Mouse (Mus musculus): ENCODE measurements around the gene Tepsin.

The Tepsin gene

GRCm38 (mm10) chr11:120111033-120111432 lies 12.5 kb upstream of the Tepsin start:
- DNase-seq (ENCODE audit: low read depth, low spot score): peak; percentile 54

- DNase-seq (ENCODE audit: low read depth, low spot score): no peak
These were observed 12.0 kb upstream of the Tepsin start for GRCm38 (mm10) chr11:120110554-120110953.

- DNase-seq (ENCODE audit: low read depth, low spot score): no peak
These were observed 11.2 kb upstream of the Tepsin start for GRCm38 (mm10) chr11:120109558-120110210.

- no peak for DNase-seq (ENCODE audit: low read depth, low spot score)
These were observed 9.3 kb upstream of the Tepsin start for GRCm38 (mm10) chr11:120107796-120108195.

DNA sequence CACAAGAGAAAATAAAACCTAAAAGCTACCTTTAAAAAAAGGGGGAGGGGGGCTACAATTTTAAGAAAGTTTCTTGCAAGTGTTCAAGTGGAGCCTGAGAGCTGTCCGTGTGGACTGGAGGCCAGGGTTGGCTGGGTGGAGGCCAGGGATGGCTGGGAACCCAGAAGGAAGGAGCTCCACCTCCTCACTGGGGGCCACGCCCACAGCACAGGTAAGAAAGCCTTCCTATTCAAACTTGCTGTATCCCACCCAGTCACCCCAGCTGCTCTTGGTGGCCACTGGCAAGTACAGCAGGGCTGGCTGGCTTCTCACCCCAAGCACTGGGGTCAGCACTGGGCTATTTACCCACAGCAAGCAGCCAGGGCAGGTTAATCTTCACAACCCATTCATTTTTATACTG lies 8.5 kb upstream of the Tepsin start:
- DNase-seq (ENCODE audit: low read depth, low spot score): no peak

DNA sequence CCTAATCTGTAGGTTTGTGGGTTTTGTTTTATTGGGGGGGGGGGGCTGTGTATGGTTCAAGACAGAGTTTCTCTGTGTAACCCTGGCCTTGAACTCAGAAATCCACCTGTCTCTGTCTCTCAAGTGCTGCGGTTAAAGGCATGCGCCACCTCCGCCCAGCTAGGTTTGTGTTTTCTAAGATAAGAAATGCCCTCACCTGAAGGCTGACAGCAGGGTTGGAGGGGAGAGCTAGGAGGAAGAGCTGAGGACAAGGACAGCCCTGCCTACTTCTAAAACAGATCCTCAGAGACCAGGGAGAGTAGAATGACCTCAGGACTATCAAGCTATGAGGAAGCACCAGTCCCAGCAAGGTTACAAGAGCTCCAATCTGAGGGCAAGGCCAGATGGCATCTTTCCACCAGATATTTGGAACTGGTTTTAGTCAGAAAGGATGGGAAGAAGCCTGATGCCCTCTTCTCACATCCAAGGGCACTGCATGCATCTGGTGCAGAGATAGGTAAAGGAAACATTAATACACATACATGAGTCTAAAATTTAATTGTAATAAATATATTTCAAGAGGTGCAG lies 5.0 kb upstream of the Tepsin start:
- DNase-seq (ENCODE audit: low read depth, low spot score): no peak

- peak; percentile 59 for DNase-seq (ENCODE audit: low read depth, low spot score)
These were observed 2.5 kb upstream of the Tepsin start for GRCm38 (mm10) chr11:120101036-120101435.

GRCm38 (mm10) chr11:120092817-120093591 lies 5.5 kb downstream of the Tepsin start:
- no peak for DNase-seq (ENCODE audit: low read depth, low spot score)

GRCm38 (mm10) chr11:120090661-120091060 lies 7.9 kb downstream of the Tepsin start:
- DNase-seq (ENCODE audit: low read depth, low spot score): no peak

- peak; percentile 94 for DNase-seq (ENCODE audit: low read depth, low spot score)
These were observed 11.8 kb downstream of the Tepsin start, which contains the start of gene Cep131 for GRCm38 (mm10) chr11:120086702-120087152. Cep131 (minus strand) TSS chr11:120086827.

- DNase-seq (ENCODE audit: low read depth, low spot score): peak; percentile 27
These were observed 12.5 kb downstream of the Tepsin start for GRCm38 (mm10) chr11:120085891-120086627.

DNA sequence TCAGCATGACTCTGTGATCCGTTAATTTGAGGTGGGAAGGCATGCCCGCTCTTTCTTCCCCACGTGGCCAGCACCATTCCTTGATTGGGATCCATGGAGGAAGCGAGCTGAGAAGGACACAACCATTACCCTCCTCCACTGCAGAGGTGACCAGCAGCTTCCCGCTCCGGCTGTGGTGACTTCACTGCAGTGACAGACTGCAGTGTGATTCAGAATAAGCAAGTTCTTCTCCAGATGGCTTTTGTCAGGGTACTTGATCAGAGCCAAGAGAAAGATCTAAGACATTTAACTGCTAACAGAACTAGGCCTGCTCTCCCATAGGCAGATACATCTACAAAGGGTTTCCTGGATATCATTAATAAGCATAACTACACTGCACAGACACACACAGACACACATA lies 18.2 kb downstream of the Tepsin start:
- DNase-seq (ENCODE audit: low read depth, low spot score): no peak

DNA sequence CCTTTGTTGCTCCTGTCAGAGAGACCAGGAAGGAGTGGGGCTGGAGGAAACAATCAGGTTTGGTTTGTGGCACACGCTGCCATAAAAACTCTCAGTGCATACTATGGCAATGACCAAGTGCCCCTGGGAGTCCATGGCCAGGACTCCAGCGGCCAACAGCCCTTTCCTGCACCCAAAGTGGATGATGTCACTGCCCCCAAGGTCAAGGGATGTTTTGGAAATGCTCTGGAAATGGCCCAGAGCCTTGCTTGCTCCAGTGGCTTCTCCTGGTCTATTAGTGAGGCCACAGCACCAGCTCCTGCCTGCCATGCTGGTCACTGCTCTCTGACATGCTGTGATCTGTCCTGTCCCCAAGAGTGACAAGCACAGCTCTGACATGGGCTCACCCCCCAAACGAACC lies 22.3 kb downstream of the Tepsin start:
- DNase-seq (ENCODE audit: low read depth, low spot score): no peak

GRCm38 (mm10) chr11:120072986-120073647 lies 25.4 kb downstream of the Tepsin start:
- DNase-seq (ENCODE audit: low read depth, low spot score): no peak

GRCm38 (mm10) chr11:120071731-120072320 lies 26.7 kb downstream of the Tepsin start:
- DNase-seq (ENCODE audit: low read depth, low spot score): no peak

DNA sequence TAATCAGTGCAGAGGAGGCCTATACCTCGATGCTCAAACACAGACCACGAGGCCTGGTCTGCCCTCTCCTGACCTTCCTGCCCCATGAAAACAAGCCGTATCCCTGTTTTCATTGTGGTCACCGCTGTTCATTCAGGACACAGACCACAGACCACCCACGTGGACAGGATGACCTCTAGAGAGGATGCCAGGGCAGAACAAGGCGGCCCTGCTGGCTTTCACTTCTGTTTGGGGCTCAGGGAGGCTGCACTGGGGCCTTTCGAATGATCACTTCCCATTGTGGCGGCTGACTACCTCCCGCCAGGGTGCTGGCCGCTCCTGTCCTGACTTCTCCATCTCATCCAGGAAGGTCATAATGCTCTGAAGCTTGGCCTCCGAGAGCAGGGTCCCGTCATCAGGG lies 27.5 kb downstream of the Tepsin start:
- DNase-seq (ENCODE audit: low read depth, low spot score): no peak

DNA sequence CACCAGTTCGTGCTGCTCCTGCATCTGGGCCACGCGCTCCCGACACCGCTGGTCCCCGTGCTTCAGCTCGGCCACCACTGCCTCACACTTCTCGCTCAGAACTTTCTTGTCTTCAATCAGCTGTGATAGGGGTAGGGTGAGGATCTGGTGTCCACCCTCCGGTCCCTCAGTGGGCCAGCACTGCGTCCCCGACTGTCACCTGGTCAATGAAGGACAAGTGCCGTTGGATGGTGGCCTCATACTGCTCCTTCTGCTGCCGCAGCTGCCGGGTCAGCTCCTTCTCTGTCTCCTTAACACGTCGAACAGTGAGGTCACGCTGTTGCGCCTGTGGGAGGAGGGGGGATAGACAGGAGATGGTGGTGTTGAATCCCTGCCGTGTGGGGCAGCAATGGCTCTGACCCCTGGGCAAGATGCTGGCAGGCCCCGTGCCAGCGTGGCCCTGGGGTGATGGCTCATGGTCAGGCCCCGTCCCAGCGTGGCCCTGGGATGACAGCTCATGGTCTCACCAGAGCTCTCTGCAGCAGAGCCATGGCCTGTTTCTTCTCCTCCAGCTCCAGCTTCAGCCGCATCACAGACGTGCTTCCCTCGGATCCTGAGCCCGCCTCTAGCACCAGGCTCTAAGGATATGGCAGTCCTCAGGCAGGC lies 28.1 kb downstream of the Tepsin start:
- no peak for DNase-seq (ENCODE audit: low read depth, low spot score)

GRCm38 (mm10) chr11:120069261-120069660 lies 29.3 kb downstream of the Tepsin start:
- no peak for DNase-seq (ENCODE audit: low read depth, low spot score)

DNA sequence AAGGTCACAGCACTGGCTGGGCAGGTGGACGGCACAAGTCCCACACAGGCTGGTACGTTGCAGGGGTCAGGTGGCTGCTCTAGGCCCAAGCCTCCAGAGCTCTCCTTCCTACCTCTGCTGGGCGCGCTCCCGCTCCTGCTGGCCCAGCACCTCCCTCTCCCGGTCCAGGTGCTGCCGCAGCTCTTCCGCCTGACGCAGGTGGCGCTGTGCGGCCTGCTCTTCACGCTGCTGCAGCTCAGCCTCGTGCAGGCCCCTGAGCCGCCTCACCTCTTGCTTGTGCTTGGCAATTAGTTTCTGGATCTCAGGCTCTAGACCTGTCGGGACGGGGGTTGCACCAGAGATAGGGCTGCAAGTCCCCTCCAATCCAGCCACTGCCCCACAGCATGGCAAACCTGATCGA lies 30.7 kb downstream of the Tepsin start:
- no peak for DNase-seq (ENCODE audit: low read depth, low spot score)

DNA sequence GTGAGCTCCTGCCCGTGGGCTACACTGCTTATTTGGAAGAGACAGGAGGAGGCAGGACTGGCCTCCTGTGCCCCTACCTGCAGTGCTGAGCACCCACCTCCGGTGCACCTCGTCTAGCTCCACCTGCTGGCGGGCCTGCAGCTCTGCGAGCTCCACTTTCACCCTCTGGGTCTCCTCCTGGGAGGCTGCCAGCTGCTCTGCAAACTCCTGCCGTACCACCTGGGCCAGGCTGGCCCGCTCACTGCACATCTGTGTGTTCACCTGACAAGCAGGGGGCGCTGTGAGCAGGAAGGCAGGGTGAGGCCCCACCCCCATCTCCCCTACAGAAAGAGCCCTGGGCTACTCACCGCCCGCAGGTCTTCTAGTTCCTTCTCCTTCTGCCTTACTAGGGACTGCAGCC lies 33.2 kb downstream of the Tepsin start:
- peak; percentile 42 for DNase-seq (ENCODE audit: low read depth, low spot score)

DNA sequence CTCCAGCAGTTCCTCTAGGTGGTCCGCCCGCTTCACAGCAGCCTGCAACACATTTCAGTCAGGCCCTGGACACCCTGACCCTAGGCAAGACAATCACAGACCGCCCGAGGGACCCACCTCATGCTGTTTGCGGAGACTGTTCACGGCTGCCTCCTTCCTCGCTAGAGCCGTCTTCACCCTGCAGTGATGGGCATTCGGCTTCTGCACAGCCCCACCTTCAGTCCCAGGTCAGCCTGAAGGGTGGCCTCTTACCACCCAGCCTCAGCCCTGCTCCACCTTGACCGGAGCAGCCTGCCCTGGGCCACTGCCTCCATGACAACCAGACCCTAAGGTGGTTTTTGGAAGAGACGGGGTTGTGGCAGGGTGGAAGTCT lies 33.9 kb downstream of the Tepsin start:
- DNase-seq (ENCODE audit: low read depth, low spot score): no peak
